Comparison of ENCODE assay signal across 14 mouse cellular contexts in genomic region chr2:77777781-77778180, GRCm38 (mm10). TPM values are rescaled to one million over a fixed set of nuclear protein-coding genes. Genes with fewer than 3 reads are reported as not detected.
DNase-seq lines count a peak whose midpoint lies in the region; ATAC-seq and TF ChIP-seq lines count a peak whose summit lies in the region.
"Had no signal": no experiment of that assay in that cellular context is flagged by ENCODE, and none has a peak within 500 bp of the region (broad histone marks: within the 10 kb centered on the region; RNA-seq: fewer than 3 reads in every experiment).

No protein-coding gene starts in this region.

- H3K4me3 ChIP-seq in layer of hippocampus, adult 2 months, result peak overlapping the region; percentile 5; the same call in 1 of the 2 replicates
- no peak overlapping the region for H3K4me3 ChIP-seq in midbrain, embryonic 14.5 days (replicated peaks; ENCODE audit: low read depth, low read length)
- H3K4me3 ChIP-seq: heart, embryonic 10.5 days; liver, embryonic 12.5 days had no signal

- no peak overlapping the region for H3K4me2 ChIP-seq in midbrain, embryonic 14.5 days (ENCODE audit: low read length)
- H3K4me2 ChIP-seq: liver, embryonic 12.5 days had no signal

- H3K9ac ChIP-seq in midbrain, embryonic 14.5 days (replicated peaks; ENCODE audit: low read length), result no peak overlapping the region
- H3K9ac ChIP-seq: liver, embryonic 12.5 days had no signal

- DNase-seq in layer of hippocampus, adult 2 months (ENCODE audit: low spot score in 2 of 2), result peak in 1 of 2 experiments; percentile 24
- no peak for DNase-seq in layer of hippocampus, adult 11-12 months (ENCODE audit: low spot score)
- DNase-seq in embryo, embryonic 11 days, result peak; percentile 29
- DNase-seq in kidney, adult 9 months, result peak; percentile 54
- DNase-seq in midbrain, embryonic 14.5 days, result peak; percentile 28
- no peak for DNase-seq in lung, postnatal 10 days
- no peak for DNase-seq in cerebellum, postnatal 4 days (ENCODE audit: low spot score in 2 of 2)
- DNase-seq: cerebellum, postnatal 10 days; layer of hippocampus, postnatal 36 days had no signal

- ATAC-seq in midbrain, embryonic 14.5 days (ENCODE audit: low FRiP score, low TSS enrichment), result 0 out of 2 replicates have a peak, but pooled peaks have one; percentile 42
- no peak for ATAC-seq in inflammation-experienced regulatory T-cells, adult 6 months
- ATAC-seq: CD4-positive, CD25-positive, alpha-beta regulatory T cell, adult 4 months; hindbrain, embryonic 16.5 days; liver, embryonic 12.5 days had no signal

- 16% methylated on average over 6 of the region's 6 CpGs for WGBS in midbrain, embryonic 14.5 days

- no peak for TF ChIP-seq CTCF in layer of hippocampus, adult 2 months (conservative IDR thresholded peaks at IDR 0.05)

- H3K27me3 ChIP-seq in midbrain, embryonic 14.5 days (ENCODE audit: control insufficient read depth, insufficient read depth, low read length), result no peaks in the 10 kb centered on the region
- H3K27me3 ChIP-seq: liver, embryonic 12.5 days had no signal

- no peaks in the 10 kb centered on the region for H3K36me3 ChIP-seq in midbrain, embryonic 14.5 days (ENCODE audit: control insufficient read depth, insufficient read depth, low read length)
- H3K36me3 ChIP-seq: heart, embryonic 10.5 days; liver, embryonic 12.5 days had no signal

- H3K27ac ChIP-seq in layer of hippocampus, adult 2 months, result 0 out of 2 replicates have a peak overlapping the region, but pooled peaks have one; percentile 1
- H3K27ac ChIP-seq in midbrain, embryonic 14.5 days (replicated peaks; ENCODE audit: low read depth, low read length), result no peak overlapping the region
- H3K27ac ChIP-seq: heart, embryonic 10.5 days; liver, embryonic 12.5 days had no signal

- 0 out of 2 replicates have a peak, but pooled peaks cover 8% of the 10 kb centered on the region for H3K4me1 ChIP-seq in midbrain, embryonic 14.5 days (ENCODE audit: control insufficient read depth, insufficient read depth, low read length)
- H3K4me1 ChIP-seq: liver, embryonic 12.5 days had no signal

- no peaks in the 10 kb centered on the region for H3K9me3 ChIP-seq in midbrain, embryonic 14.5 days (ENCODE audit: control insufficient read depth, low read length)
- H3K9me3 ChIP-seq: heart, embryonic 10.5 days; liver, embryonic 12.5 days had no signal

RNA-seq across cellular contexts. Expression of gene Zfp385b, which starts 41.7 kb away (rescaled TPM):
- total RNA-seq in layer of hippocampus, adult 2 months (2021), result 10 to 100 TPM; 50.4 to 51.4 TPM
- 9.6 and 10.9 TPM in 2 replicates for polyA plus RNA-seq in midbrain, embryonic 14.5 days (2014; fragmentation: Nextera tagmentation; extraction: Ambion mirVana)
- not detected for polyA plus RNA-seq in inflammation-experienced regulatory T-cells, adult 6 months (2017; shearing (Covaris generic))

Comparison
In these comparisons a context has a peak if more than half of its experiments do, and no peak if none do; other contexts are left out.
1. DNase-seq: peak in embryo, embryonic 11 days (single experiment), kidney, adult 9 months (single experiment) and midbrain, embryonic 14.5 days (single experiment); none in layer of hippocampus, adult 11-12 months (single experiment), lung, postnatal 10 days (single experiment) and cerebellum, postnatal 4 days (0 of 2).
2. RNA of gene Zfp385b, which starts 41.7 kb away (polyA plus RNA-seq): 9.6 to 10.9 TPM in midbrain, embryonic 14.5 days; not detected in inflammation-experienced regulatory T-cells, adult 6 months; every median in the first group is over 10 times any median in the second.